Mouse (Mus musculus) embryonic facial prominence, embryonic 11.5 days (tissue): ENCODE data around the gene Cbx8. TPM values are rescaled to one million over a fixed set of nuclear protein-coding genes. Genes with fewer than 3 reads are reported as not detected.

ENCODE experiments used
- ATAC-seq: fragments of 200-750 bp; cut with Nextera tagmentation; replicated peaks from 2 replicates; pipeline ENCODE4 v1.8.0; 2017; ENCODE audit warnings: low read depth; ENCODE audit not compliant: insufficient number of reproducible peaks, low FRiP score, low TSS enrichment
- DNase-seq: peaks from one replicate; pipeline ENCODE4 v3.0.0-alpha.2; 2015; ENCODE audit warnings: low spot score
- H3K27ac ChIP-seq: fragments of 300-500 bp; sonication (generic); replicated peaks from 2 replicates; pipeline ENCODE4 v1.5.1; 2014; ENCODE audit warnings: mild to moderate bottlenecking, low read depth, low read length, control low read depth
- H3K27me3 ChIP-seq: fragments of 300-500 bp; sonication (generic); 2 replicates; pipeline ENCODE4 v1.6.1; 2014; ENCODE audit warnings: mild to moderate bottlenecking, low read length, moderate library complexity, mixed read lengths; ENCODE audit not compliant: control insufficient read depth, insufficient read depth
- H3K36me3 ChIP-seq: fragments of 300-500 bp; sonication (generic); replicated peaks from 2 replicates; pipeline ENCODE4 v1.6.1; 2014; ENCODE audit warnings: low read depth, mild to moderate bottlenecking, low read length, moderate library complexity, mixed read lengths; ENCODE audit not compliant: control insufficient read depth, insufficient read depth
- H3K4me1 ChIP-seq: fragments of 300-500 bp; sonication (generic); 2 replicates; pipeline ENCODE4 v1.6.1; 2014; ENCODE audit warnings: low read length, mixed read lengths; ENCODE audit not compliant: control insufficient read depth, insufficient read depth
- H3K4me2 ChIP-seq: fragments of 300-500 bp; sonication (generic); 2 replicates; pipeline ENCODE4 v1.6.1; 2014; ENCODE audit warnings: low read depth, mild to moderate bottlenecking, control low read depth, low read length, moderate library complexity
- H3K4me3 ChIP-seq: fragments of 300-500 bp; sonication (generic); 2 replicates; pipeline ENCODE4 v1.5.1; 2014; ENCODE audit warnings: low read depth, low read length, control low read depth
- H3K9ac ChIP-seq: fragments of 300-500 bp; sonication (generic); replicated peaks from 2 replicates; pipeline ENCODE4 v1.6.1; 2014; ENCODE audit warnings: mild to moderate bottlenecking, control low read depth, low read length
- H3K9me3 ChIP-seq: fragments of 300-500 bp; sonication (generic); replicated peaks from 2 replicates; pipeline ENCODE4 v1.6.1; 2016; ENCODE audit warnings: mild to moderate bottlenecking, low read length, inconsistent platforms, mixed read lengths; ENCODE audit not compliant: control insufficient read depth
- WGBS: fragments of 180-500 bp; shearing (Covaris S2); extraction: QIAGEN DNeasy Blood & Tissue Kit; methylation state at CpG from one replicate; pipeline ENCODE4 v1.1.7; 2014; 5-methylcytosine and 5-hydroxymethylcytosine counted together
- polyA plus RNA-seq: library from polyadenylated mRNA; unstranded; fragments of >200 nt; fragmentation: Nextera tagmentation; extraction: Ambion mirVana; gene quantifications from 2 replicates; pipeline ENCODE4 v1.2.1, GENCODE M21; 2014

Cbx8 gene
- polyA plus RNA-seq, 1 experiment from 2014 or later = 10.3 TPM

GRCm38 (mm10) chr11:119035686-119036165 is 5.0 kb downstream of the Cbx8 start:
- H3K4me1 ChIP-seq = peaks cover 6% of the 10 kb centered on the region; the same call in 1 of the 2 replicates
- DNase-seq (peak; percentile 38), ATAC-seq (no peak)
- H3K9ac ChIP-seq = peak overlapping the region; percentile 9; the same call in 1 of the 2 replicates
- H3K27me3 ChIP-seq = peaks cover 27% of the 10 kb centered on the region
- H3K36me3 ChIP-seq = peaks cover 2% of the 10 kb centered on the region; the same call in 1 of the 2 replicates
- H3K9me3 ChIP-seq = no peaks in the 10 kb centered on the region
- WGBS = 1% methylated on average over 21 of the region's 21 CpGs
- 0 out of 2 replicates have a peak overlapping the region, but pooled peaks have one; percentile 1 for H3K4me3 ChIP-seq
- H3K4me2 ChIP-seq = no peak overlapping the region
- no peak overlapping the region for H3K27ac ChIP-seq

GRCm38 (mm10) chr11:119035094-119035685 is 5.6 kb downstream of the Cbx8 start:
- H3K9me3 ChIP-seq = no peaks in the 10 kb centered on the region
- no peak overlapping the region for H3K27ac ChIP-seq
- peaks cover 5% of the 10 kb centered on the region; the same call in 1 of the 2 replicates for H3K36me3 ChIP-seq
- H3K4me1 ChIP-seq = peaks cover 6% of the 10 kb centered on the region; the same call in 1 of the 2 replicates
- ATAC-seq (no peak), DNase-seq (no peak)
- peaks cover 27% of the 10 kb centered on the region for H3K27me3 ChIP-seq
- peak overlapping the region; percentile 9 for H3K9ac ChIP-seq
- 1% methylated on average over 21 of the region's 21 CpGs for WGBS
- H3K4me3 ChIP-seq = 0 out of 2 replicates have a peak overlapping the region, but pooled peaks have one; percentile 1
- no peak overlapping the region for H3K4me2 ChIP-seq

GRCm38 (mm10) chr11:119034635-119035034 is 6.1 kb downstream of the Cbx8 start:
- peaks cover 5% of the 10 kb centered on the region; the same call in 1 of the 2 replicates for H3K4me1 ChIP-seq

GRCm38 (mm10) chr11:119033874-119034558 is 6.8 kb downstream of the Cbx8 start:
- H3K9ac ChIP-seq = peak overlapping the region; percentile 25; the same call in 1 of the 2 replicates
- DNase-seq (peak; percentile 91), ATAC-seq (0 out of 2 replicates have a peak, but pooled peaks have one; percentile 27)
- H3K4me3 ChIP-seq = peak overlapping the region; percentile 13; the same call in 1 of the 2 replicates
- under 1% methylated on average over 26 of the region's 26 CpGs for WGBS
- H3K27ac ChIP-seq = no peak overlapping the region
- peaks cover 11% of the 10 kb centered on the region; the same call in 1 of the 2 replicates for H3K36me3 ChIP-seq
- H3K27me3 ChIP-seq = peaks cover 25% of the 10 kb centered on the region
- H3K9me3 ChIP-seq = no peaks in the 10 kb centered on the region
- peaks cover 3% of the 10 kb centered on the region; the same call in 1 of the 2 replicates for H3K4me1 ChIP-seq
- H3K4me2 ChIP-seq = peak overlapping the region; percentile 41

More at GRCm38 (mm10) chr11:119034635-119035034, 6.1 kb downstream of the Cbx8 start:
- Histone ChIP-seq H3K9me3 (no peaks in the 10 kb centered on the region), H3K4me2 (peak overlapping the region; percentile 41), H3K27ac (no peak overlapping the region), H3K4me3 (peak overlapping the region; percentile 13; the same call in 1 of the 2 replicates), H3K36me3 (peaks cover 7% of the 10 kb centered on the region; the same call in 1 of the 2 replicates), H3K27me3 (peaks cover 27% of the 10 kb centered on the region), H3K9ac (peak overlapping the region; percentile 25; the same call in 1 of the 2 replicates)
- WGBS = 1% methylated on average over 19 of the region's 19 CpGs
- no peak for DNase-seq
- ATAC-seq = no peak

GRCm38 (mm10) chr11:119026203-119026602 is 14.6 kb downstream of the Cbx8 start:
- H3K4me3 ChIP-seq = peak overlapping the region; percentile 3; the same call in 1 of the 2 replicates
- DNase-seq (no peak), ATAC-seq (no peak)
- WGBS = 56% methylated on average over 12 of the region's 12 CpGs
- no peak overlapping the region; the same call in 1 of the 2 replicates for H3K9ac ChIP-seq
- H3K4me1 ChIP-seq = peaks cover 10% of the 10 kb centered on the region
- H3K36me3 ChIP-seq = peaks cover 33% of the 10 kb centered on the region
- no peak overlapping the region for H3K27ac ChIP-seq
- H3K9me3 ChIP-seq = no peaks in the 10 kb centered on the region
- H3K4me2 ChIP-seq = peak overlapping the region; percentile 19
- H3K27me3 ChIP-seq = no peaks in the 10 kb centered on the region

- ATAC-seq (no peak), DNase-seq (no peak)
- peak overlapping the region; percentile 95 for H3K4me2 ChIP-seq
- H3K9me3 ChIP-seq = no peaks in the 10 kb centered on the region
- no peaks in the 10 kb centered on the region for H3K27me3 ChIP-seq
- 13% methylated on average over 7 of the region's 7 CpGs for WGBS
- H3K27ac ChIP-seq = peak overlapping the region; percentile 97; the same call in 1 of the 2 replicates
- peak overlapping the region; percentile 99 for H3K9ac ChIP-seq
- peak overlapping the region; percentile 96 for H3K4me3 ChIP-seq
- H3K36me3 ChIP-seq = peaks cover 22% of the 10 kb centered on the region
- H3K4me1 ChIP-seq = peaks cover 10% of the 10 kb centered on the region
These were observed 16.5 kb downstream of the Cbx8 start for GRCm38 (mm10) chr11:119024260-119024659.

- ATAC-seq = no peak; the same call in 1 of the 2 replicates
- peaks cover 10% of the 10 kb centered on the region for H3K4me1 ChIP-seq
These were observed 17.2 kb downstream of the Cbx8 start for GRCm38 (mm10) chr11:119023616-119023980.

More at GRCm38 (mm10) chr11:119023616-119023980, 17.2 kb downstream of the Cbx8 start:
- Histone ChIP-seq H3K9me3 (no peaks in the 10 kb centered on the region), H3K27ac (peak overlapping the region; percentile 97), H3K9ac (peak overlapping the region; percentile 99), H3K27me3 (no peaks in the 10 kb centered on the region), H3K4me3 (peak overlapping the region; percentile 96), H3K4me2 (peak overlapping the region; percentile 95), H3K36me3 (peaks cover 20% of the 10 kb centered on the region)
- under 1% methylated on average over 15 of the region's 15 CpGs for WGBS
- DNase-seq = no peak
